Mouse (Mus musculus): ENCODE measurements around the gene Kbtbd2. TPM values are rescaled to one million over a fixed set of nuclear protein-coding genes. Genes with fewer than 3 reads are reported as not detected.

Kbtbd2 gene
- total RNA-seq (2012; rRNA removed): 26.0 and 28.2 TPM in 2 replicates
- 10 to 100 TPM; 13.2 to 50.7 TPM for polyA plus RNA-seq (2012; ENCODE audit: insufficient read depth in 1 of 2, insufficient read length in 2 of 2, low read depth in 1 of 2, low replicate concordance in 2 of 2, missing spikeins in 1 of 2)

- H3K27ac ChIP-seq (ENCODE audit: control insufficient read depth, low read depth, low read length): peak within 1 kb of the TSS; percentile 98
- H3K9ac ChIP-seq (ENCODE audit: control insufficient read depth, low read depth, low read length, poor library complexity, severe bottlenecking): peak within 1 kb of the TSS; percentile 96
- H3K4me3 ChIP-seq (ENCODE audit: control insufficient read depth in 1 of 2, insufficient read depth in 1 of 2, low read depth in 2 of 2, low read length in 2 of 2): peak within 1 kb of the TSS; percentile 78 to 91
- H3K4me1 ChIP-seq (ENCODE audit: control insufficient read depth in 1 of 2, insufficient read depth in 2 of 2, low read length in 2 of 2): peaks cover 8 to 14% of the 10 kb centered on the region in 2 experiments
- H3K36me3 ChIP-seq (ENCODE audit: control insufficient read depth in 1 of 2, insufficient read depth in 2 of 2, low read length in 2 of 2): peaks cover 0 to 28% of the 10 kb centered on the region in 2 experiments
- no peaks in the 10 kb centered on the region for H3K9me3 ChIP-seq (replicated peaks; ENCODE audit: insufficient read depth, low read length)
- DNase-seq (ENCODE audit: low read depth, low spot score): peak; percentile 92
- H3K27me3 ChIP-seq (ENCODE audit: control insufficient read depth in 1 of 2, insufficient read depth in 2 of 2, low read length in 2 of 2): no peaks in the 10 kb centered on the region; a peak in 1 of 4 replicates
- peaks cover 50% of the 10 kb centered on the region for H3K79me2 ChIP-seq (ENCODE audit: control insufficient read depth, insufficient read depth, low read length, poor library complexity)
- TF ChIP-seq KAT2A (conservative IDR thresholded peaks at IDR 0.05; ENCODE audit: low read depth, low read length): no peak; the same call in 1 of the 2 replicates
- TF ChIP-seq HCFC1 (IDR thresholded peaks at IDR 0.05; ENCODE audit: low read depth, low read length): peak; percentile 78
- no peak for TF ChIP-seq UBTF (IDR thresholded peaks at IDR 0.05; ENCODE audit: borderline replicate concordance, insufficient read depth, low read depth, low read length)
- no peak for TF ChIP-seq RCOR1 (IDR thresholded peaks at IDR 0.05; ENCODE audit: low read depth, low read length)
- TF ChIP-seq MEF2A (IDR thresholded peaks at IDR 0.05; ENCODE audit: extremely low read depth, insufficient replicate concordance, low read depth, low read length, poor library complexity, severe bottlenecking): no peak
- TF ChIP-seq MAFK (IDR thresholded peaks at IDR 0.05; ENCODE audit: borderline replicate concordance, low read depth, low read length): no peak
- peak; percentile 88 for TF ChIP-seq ELF1 (IDR thresholded peaks at IDR 0.05; ENCODE audit: low read depth, low read length)
- no peak for TF ChIP-seq TAL1 (IDR thresholded peaks at IDR 0.05; ENCODE audit: low read length)
- TF ChIP-seq MYC (IDR thresholded peaks at IDR 0.05; ENCODE audit: low read depth, low read length): 0 out of 2 replicates have a peak, but pooled peaks have one; percentile 43
- no peak for TF ChIP-seq MAX (IDR thresholded peaks at IDR 0.05; ENCODE audit: low read length)
- TF ChIP-seq ZMIZ1 (IDR thresholded peaks at IDR 0.05; ENCODE audit: low read depth, low read length): peak; percentile 55
- TF ChIP-seq POLR2AphosphoS2 (IDR thresholded peaks at IDR 0.05; ENCODE audit: low read length): peak; percentile 57; the same call in 1 of the 2 replicates
- no peak for TF ChIP-seq SMC3 (IDR thresholded peaks at IDR 0.05; ENCODE audit: low read depth, low read length)
- no peak for TF ChIP-seq GATA1 (IDR thresholded peaks at IDR 0.05; ENCODE audit: low read depth, low read length)
- TF ChIP-seq JUND (IDR thresholded peaks at IDR 0.05; ENCODE audit: low read depth, low read length): no peak
- TF ChIP-seq MYB (IDR thresholded peaks at IDR 0.05; ENCODE audit: low read depth, low read length): no peak; the same call in 1 of the 2 replicates
- no peak for TF ChIP-seq POLR2AphosphoS5 (IDR thresholded peaks at IDR 0.05; ENCODE audit: borderline replicate concordance, low read depth, low read length)
- no peak; the same call in 1 of the 2 replicates for TF ChIP-seq MAZ (IDR thresholded peaks at IDR 0.05; ENCODE audit: low read depth, low read length)
- TF ChIP-seq E2F4 (IDR thresholded peaks at IDR 0.05; ENCODE audit: borderline replicate concordance, low read depth, low read length): peak; percentile 39; the same call in 1 of the 2 replicates
- peak; percentile 68 to 91; a peak in 3 of 4 replicates for TF ChIP-seq POLR2A (IDR thresholded peaks at IDR 0.05; ENCODE audit: control insufficient read depth in 1 of 2, insufficient read depth in 1 of 2, low read depth in 1 of 2, low read length in 2 of 2, poor library complexity in 1 of 2)
- TF ChIP-seq CTCF (IDR thresholded peaks at IDR 0.05 in 2 of 3, conservative IDR thresholded peaks at IDR 0.05 in 1 of 3; ENCODE audit: control insufficient read depth in 1 of 3, insufficient read depth in 1 of 3, low read depth in 2 of 3, low read length in 3 of 3, poor library complexity in 1 of 3, severe bottlenecking in 1 of 3): no peak
- no peak; the same call in 1 of the 2 replicates for TF ChIP-seq CHD1 (IDR thresholded peaks at IDR 0.05; ENCODE audit: low read depth, low read length)
- no peak for TF ChIP-seq BHLHE40 (IDR thresholded peaks at IDR 0.05; ENCODE audit: borderline replicate concordance, low read depth, low read length)
- no peak for TF ChIP-seq ZC3H11A (IDR thresholded peaks at IDR 0.05; ENCODE audit: low read depth, low read length)
- TF ChIP-seq USF2 (IDR thresholded peaks at IDR 0.05; ENCODE audit: borderline replicate concordance in 1 of 2, insufficient read depth in 1 of 2, low read depth in 1 of 2, low read length in 2 of 2): no peak
- TF ChIP-seq TBP (IDR thresholded peaks at IDR 0.05; ENCODE audit: low read depth, low read length): peak; percentile 34; the same call in 1 of the 2 replicates
- TF ChIP-seq USF1 (IDR thresholded peaks at IDR 0.05; ENCODE audit: low read depth, low read length): no peak
- peak; percentile 2; the same call in 1 of the 2 replicates for TF ChIP-seq MXI1 (IDR thresholded peaks at IDR 0.05; ENCODE audit: low read depth, low read length)
- TF ChIP-seq NELFE (IDR thresholded peaks at IDR 0.05; ENCODE audit: low read depth, low read length): peak; percentile 74
- TF ChIP-seq ZNF384 (IDR thresholded peaks at IDR 0.05; ENCODE audit: low read depth, low read length): no peak
- TF ChIP-seq ETS1 (IDR thresholded peaks at IDR 0.05; ENCODE audit: low read depth, low read length): peak; percentile 38; the same call in 1 of the 2 replicates
- TF ChIP-seq ZKSCAN1 (IDR thresholded peaks at IDR 0.05; ENCODE audit: low read depth, low read length): no peak
- TF ChIP-seq EP300 (IDR thresholded peaks at IDR 0.05; ENCODE audit: low read depth in 1 of 2, low read length in 2 of 2): peak in 1 of 2 experiments; percentile 45; a peak in 2 of 4 replicates
- peak; percentile 42; the same call in 1 of the 2 replicates for TF ChIP-seq TCF12 (IDR thresholded peaks at IDR 0.05; ENCODE audit: low read depth, low read length)
Observed at GRCm38 (mm10) chr6:56797311-56798151, at the start of gene Kbtbd2. TSS of gene Kbtbd2 (minus strand) at chr6:56797813.

Data from MEL (cell line).